Mouse (Mus musculus) gastrocnemius, adult 8-10 months (tissue): ENCODE data around the gene Ccr9. TPM values are rescaled to one million over a fixed set of nuclear protein-coding genes. Genes with fewer than 3 reads are reported as not detected.

Experiments
- DNase-seq, 2 experiments: peaks; one replicate each; pipeline ENCODE4 v3.0.0; 2022; ENCODE audit warnings: low spot score in 2 of 2
- total RNA-seq, 4 experiments: library from RNA; stranded (reverse); gene quantifications; 2 replicates each; pipeline ENCODE4 v1.2.4; 2022

Ccr9 gene
- total RNA-seq, 4 experiments from 2014 or later = not detected

DNA sequence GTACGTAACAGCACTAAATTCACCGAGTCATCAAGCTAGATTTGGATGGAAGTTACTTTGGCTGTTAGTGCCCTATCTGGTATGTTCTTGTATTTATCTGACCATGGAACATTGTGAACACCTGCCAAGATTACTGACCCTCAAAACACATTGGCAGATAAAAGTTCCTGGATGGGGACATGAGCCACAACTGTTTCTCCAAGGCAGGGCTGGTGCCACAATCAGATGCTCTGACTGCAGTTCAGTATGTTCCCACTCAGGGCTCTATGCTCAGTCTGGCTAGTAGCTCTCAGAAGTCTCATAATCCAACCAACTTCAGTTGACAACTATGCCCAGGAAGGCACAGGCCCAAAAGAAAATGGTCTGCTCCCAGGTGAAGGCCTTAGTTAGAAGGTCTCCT, 124.2 kb downstream of the Ccr9 start:
- no peak for DNase-seq

DNA sequence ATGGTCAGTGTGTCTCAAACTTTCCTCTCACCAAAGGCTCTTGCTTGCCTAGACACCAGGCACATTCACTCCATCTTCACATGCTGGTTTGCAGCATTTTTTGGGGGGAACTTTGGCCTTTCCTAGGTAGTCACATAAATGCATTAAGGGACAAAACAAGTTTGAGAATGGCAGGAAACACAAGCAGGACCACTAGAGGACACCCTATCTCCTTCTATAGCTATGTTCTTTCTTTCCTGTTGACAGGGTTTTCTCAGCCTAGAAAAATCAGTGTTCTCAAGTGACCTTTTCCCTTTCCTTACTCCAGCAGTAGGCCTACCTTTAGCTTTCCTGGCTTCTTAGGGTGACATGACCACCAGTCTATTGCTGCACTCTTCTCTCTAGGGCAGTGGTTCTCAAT, 124.7 kb downstream of the Ccr9 start:
- DNase-seq = no peak

DNA sequence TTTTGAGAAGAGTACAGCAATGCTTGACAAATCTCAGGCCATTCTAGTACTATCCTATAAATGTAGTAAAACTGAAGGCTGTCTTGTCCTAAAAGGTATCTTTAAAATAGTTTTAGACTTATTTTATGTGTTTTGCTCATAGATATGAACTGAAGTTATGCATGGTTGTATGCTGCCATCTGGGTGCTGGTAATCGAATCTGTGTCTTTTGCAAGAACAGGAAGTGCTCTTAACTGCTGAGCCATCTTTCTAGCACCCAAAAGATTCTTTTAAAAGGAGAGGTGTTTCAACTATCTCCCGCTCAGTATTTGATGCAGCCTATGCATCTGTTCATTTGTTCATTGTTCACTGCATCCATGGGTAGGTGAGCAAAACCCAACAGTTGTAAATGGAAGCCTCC, 127.0 kb downstream of the Ccr9 start:
- DNase-seq = no peak

DNA sequence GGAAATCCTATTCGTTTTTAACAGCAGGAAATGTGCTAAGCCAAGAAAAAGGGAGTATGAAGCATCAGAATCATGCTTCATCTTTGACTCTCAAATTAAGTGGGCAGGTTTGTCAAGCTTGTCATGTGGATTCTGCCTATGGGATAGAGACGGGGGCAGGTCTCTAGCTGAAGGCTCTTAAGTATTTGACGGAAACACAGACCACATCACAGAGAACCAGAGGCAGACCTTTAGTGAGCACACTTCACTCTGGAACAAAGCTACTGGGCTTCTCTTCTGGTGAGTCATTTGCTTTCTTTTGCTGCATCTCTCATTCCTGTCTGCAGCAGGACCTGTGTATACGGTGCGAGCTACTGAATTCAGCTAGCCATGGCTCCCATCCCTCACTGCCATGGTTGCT, 128.0 kb downstream of the Ccr9 start, which contains the start of gene Cxcr6:
TSS of gene Cxcr6 (plus strand) at position 209 of the 400 bp plus-strand sequence.
- no peak for DNase-seq

DNA sequence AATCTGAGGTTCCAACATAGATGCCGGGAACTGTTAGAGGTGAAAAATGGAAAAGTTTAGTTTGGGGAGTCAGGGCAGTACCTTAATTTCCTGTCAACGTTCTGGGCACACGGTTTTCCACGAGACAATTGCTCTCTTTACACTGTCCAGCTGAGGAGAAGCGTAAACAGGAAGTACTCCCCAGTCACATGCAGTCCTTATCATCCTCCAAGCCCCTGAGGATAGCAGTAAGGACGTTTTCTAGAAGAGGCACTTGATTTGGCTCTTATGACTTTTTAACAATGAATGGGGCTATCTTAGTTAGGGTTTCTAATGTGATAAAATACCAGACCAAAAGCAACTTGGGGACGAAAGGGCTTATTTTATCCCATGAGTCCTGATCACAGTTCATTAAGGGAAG, 130.3 kb downstream of the Ccr9 start:
- no peak for DNase-seq

DNA sequence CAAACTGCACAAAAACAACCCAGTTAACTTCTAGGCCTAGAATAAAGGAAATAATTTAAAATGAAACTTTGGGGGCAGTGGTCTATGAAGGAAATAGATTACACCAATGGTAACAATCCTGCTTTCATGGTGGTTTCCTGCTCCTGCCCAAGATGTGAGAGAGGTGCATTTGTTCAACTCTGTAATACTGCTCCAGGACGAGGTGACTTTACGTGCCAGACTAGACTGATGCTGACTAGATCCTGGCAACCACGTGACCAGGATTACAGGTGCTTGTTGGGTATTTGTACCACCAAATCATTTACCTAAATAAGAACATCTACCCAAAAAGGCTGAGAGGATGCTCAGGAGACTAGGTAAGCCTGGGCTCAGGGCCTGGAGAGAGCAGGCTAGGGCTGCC, 133.6 kb downstream of the Ccr9 start:
- DNase-seq = no peak

DNA sequence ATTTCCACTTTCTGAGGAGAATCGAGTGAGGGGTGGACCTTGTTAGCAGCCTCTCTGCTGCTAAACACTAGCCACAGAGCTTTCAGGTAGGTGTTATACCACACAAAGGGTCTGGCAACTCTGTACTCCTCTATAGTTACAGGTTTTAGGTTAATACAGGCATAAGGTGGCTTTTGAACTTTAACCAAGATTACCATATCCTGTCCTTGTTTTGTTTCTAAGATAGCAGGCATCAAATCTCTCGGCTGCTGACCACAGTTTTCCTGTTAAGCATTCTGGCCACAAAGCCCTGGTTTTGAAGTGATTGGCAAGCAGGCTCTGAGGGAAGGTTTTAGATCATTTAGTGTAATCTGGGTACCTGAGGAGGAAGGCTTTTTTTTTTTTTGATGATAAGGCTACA, 136.1 kb downstream of the Ccr9 start:
- DNase-seq = no peak

DNA sequence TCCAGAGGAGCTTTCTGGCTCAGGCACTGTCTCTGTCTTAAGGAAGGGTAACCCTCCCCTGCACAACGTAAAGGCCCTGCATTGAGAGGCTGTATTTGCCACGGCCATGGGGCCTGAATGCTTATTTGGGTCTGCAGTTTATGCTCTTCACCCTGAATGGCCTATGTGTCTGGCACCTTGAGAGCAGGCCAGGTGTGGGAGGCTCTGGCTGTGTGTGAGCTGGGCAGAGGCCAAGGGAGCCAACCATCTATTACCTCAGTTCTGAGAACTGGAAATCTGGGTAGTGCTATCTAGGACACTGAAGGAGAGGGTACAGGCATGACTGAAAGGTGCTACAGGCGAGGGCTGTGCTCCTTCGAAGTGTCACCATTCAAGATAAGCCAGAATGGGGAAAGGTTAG, 136.6 kb downstream of the Ccr9 start:
- DNase-seq = no peak

DNA sequence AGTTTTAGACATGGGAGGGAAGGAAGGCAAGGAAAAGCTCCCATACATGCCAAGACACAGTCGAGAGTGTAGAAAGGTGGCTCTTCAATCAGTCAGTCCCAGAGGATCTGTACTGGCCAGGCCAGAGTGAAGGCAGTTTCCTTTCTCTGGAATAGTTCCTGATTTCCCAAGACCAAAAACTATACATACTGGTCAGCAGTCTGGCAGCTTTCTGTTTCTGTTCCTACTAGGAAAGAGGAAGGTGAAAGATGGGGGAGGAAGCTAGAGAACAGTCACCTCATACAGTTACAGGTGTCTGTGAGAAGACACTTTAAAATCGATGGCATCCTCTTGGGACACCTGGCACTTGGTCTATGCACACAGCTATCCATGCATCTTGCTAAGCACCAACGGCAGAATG, 137.2 kb downstream of the Ccr9 start:
- DNase-seq = no peak

DNA sequence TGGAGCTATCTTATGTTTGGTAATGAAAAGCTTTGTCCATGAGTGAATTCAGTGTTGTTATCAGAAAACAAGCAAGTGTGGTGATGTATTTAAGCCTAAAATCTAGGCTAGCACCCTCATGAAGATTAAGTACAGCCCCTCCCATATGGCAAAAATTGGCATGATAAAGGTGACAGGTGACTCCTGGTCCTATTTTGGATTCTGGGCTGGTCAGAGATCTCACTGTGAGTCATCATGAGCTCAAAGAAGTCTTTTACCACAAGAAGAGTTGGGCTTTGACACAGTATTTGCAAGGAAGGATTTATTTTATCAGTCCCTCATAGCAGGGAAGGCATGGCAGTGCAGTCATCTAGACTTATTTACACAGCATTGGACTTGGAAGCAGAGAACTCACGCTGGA, 137.8 kb downstream of the Ccr9 start:
- DNase-seq = no peak

DNA sequence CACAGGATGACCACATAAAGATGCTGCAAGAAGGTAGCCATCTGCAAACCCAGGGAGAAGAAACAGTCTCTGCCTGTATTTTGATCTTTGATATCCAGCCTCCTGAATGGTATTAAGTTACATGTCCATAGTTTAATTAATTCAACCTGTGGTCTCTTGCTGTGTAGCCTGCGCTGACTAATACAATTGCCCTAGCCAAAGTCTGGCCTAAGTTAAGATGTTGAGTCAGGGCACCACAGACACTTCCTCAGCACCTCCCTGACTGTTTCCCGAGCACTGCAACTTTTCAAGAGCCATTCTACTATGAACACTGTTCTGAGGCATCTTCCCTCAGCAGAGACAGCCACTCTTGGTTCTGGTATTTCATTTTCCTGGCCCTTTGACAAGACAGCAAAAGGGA, 140.4 kb downstream of the Ccr9 start:
- DNase-seq = no peak

DNA sequence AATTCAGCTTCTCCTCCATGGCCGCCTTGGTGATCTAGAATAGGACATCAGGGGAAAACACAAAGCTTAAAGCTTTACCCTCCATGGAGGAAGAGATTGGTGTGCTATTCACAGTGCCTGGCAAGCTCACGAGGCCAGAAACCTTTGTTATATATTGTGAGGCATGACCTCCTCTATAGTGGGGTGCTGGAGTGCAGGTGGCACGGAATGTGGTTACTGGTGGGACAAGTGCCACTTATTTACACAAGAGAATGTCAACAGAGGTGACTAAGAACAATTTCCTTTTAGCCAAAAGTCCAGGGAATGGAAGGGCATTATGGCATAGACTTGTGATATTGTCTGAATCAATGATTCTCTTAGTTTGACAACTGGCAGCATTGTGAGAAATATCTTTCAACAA, 148.4 kb downstream of the Ccr9 start:
- no peak for DNase-seq

DNA sequence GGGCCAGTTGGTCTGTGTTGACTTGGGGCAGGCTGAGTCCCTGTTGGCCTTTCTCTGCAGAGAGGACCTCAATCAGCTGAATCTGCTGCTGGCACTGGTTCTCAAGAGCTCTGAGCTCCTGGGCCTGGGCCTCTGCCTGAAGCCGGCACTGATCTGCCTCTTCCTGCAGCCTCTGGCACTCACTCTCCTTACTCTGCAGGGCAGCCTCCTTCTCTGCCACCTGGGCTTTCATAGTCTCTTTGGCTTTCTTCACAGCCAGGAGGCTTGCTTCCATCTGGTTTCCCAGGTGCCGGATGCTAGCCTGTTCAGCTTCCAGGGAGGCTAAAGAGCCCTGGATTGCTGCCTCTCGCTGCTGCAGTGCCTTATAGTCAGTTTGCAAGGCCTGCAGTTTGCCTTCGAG, 150.7 kb downstream of the Ccr9 start:
- DNase-seq = no peak

Other genes with a start within 250 kb of the Ccr9 start
- 10 to 100 TPM; 34.3 to 48.3 (median 40.6) TPM for gene Limd1, start 199.7 kb upstream of the Ccr9 start, total RNA-seq
- 10 to 100 TPM; 15.8 to 25.1 (median 19.2) TPM for gene Sacm1l, start 148.7 kb upstream of the Ccr9 start, total RNA-seq
- not detected for gene Slc6a20b, start 45.9 kb upstream of the Ccr9 start, total RNA-seq
- gene Slc6a20a, start 446 bp downstream of the Ccr9 start, total RNA-seq = not detected
- gene Lztfl1, start 39.3 kb downstream of the Ccr9 start, total RNA-seq = 10 to 100 TPM; 13.1 to 17.7 (median 15.2) TPM
- not detected for gene Cxcr6, start 128.0 kb downstream of the Ccr9 start, total RNA-seq
- gene Fyco1, start 173.5 kb downstream of the Ccr9 start, total RNA-seq = 100 to 1,000 TPM; 151 to 190 (median 177) TPM
- gene Xcr1, start 183.6 kb downstream of the Ccr9 start, total RNA-seq = not detected